Mouse (Mus musculus): Measurements from ENCODE around the gene Rbfox3.

The Rbfox3 gene

DNA sequence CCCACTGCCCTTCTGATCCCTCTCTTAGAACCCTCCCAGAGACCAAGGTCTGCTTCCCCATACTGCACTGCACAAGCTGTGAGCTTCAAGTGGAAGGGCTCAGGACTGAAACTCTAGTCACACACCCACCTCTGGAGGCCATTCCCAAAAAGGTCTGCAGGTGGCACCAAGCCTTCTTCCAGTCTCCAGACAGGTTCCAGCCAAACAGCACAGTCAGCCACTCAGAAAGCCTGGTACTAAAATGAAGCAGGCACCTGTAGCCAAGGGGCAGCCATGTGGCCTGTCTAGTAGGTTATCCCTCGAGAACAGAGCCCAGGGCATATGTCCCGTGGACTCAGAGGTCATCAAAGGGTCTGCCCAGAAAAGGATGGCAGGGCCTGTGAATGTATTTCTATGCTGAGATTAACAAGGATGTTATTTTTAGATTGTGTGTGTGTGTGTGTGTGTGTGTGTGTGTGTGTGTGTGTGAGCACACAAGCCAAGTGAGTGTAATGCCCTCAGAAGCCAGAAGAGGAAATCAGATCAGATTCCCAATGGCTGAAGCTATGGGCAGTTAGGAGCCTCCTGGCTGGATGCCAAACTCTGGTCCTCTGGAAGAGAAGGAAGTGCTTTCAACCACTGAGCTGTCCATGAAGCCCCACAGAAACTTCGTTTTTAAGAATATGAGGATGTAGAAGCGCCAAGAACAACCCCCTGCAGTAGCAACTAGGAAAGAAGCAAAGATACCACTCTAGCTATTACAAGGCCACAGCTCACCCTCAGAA, at the start of gene Rbfox3:
TSS of gene Rbfox3 (minus strand) at position 291 of the 764 bp plus-strand sequence.
- no peak for DNase-seq (ENCODE audit: low read depth, low spot score)

DNA sequence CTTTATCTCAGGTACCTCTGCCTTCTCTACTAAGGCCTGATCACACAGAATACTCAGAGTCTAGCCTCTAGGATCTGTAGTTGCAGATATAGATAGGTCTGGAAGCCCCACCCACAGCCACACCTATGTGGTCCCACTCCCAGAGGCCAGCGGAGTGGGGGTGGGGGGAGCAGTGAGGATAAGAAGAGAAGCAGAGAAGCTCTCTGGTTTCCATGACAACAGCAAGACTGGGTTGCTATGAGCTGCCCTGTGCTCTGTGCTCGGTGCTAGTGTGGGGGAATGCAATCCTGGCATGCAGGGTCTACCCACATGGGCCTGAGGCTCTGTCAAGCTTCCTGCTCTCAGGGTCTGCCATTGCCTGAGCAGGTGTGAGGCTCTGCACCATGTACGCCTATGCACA, 49.3 kb upstream of the Rbfox3 start:
- DNase-seq (ENCODE audit: low read depth, low spot score): no peak

DNA sequence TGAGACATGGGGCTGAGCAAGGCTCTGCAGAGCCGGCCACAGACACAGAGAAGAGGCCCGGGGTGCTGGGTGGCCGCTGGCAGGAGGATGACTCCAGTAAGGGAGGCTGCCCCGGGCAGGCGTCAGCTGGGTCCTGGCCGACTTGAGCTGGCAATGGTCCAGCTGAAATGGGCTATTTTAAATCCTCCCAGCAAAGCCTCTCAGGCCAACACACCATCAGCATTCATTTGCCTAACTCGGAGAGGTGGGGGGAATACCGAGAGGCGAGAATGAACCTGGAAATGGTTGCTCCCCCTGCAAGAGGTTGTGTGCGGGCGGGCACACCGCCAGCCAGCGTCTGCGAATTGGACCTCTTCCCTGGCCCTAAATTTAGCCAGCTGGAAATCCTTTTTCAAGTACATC, 45.7 kb upstream of the Rbfox3 start:
- DNase-seq (ENCODE audit: low read depth, low spot score): no peak

DNA sequence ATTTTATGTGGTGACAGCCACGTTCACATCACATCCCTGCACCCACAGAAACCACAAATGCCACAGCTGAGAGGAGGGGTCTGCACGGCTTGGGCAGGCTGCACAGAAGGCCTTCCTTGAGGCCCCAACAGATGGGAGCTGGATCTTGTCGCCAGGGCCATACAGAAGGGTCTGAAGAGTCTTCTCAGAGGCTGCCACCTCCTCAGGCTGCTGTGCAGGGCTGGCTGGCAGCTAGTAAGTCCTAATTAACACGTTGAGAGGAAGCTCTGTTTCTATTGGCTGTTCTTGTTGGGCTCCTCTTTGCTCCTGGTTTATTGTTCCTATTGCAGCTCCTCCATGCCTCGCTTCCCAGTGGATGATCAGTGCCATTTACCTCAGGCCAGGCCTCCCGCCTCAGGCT, 43.6 kb upstream of the Rbfox3 start:
- no peak for DNase-seq (ENCODE audit: low read depth, low spot score)

DNA sequence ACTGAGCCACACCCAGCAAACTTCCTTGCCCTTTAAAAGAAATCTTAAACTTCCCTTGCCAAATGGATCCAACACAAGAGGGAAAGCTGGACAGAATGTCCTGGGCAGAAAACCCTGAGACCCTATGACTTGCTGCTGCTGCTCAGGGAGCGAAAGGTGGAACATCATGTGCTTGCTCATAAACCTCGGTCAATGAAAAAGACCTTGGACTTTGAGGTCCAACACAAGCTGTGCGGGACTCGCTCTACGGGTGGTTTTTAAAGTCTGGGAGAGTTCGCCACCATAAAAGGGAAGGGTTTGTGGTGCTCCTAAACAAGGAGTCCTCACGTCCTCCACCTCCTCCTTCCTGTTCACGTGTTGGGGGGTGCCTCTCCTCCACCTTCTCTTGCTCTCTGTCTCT, 34.5 kb upstream of the Rbfox3 start:
- no peak for DNase-seq (ENCODE audit: low read depth, low spot score)

DNA sequence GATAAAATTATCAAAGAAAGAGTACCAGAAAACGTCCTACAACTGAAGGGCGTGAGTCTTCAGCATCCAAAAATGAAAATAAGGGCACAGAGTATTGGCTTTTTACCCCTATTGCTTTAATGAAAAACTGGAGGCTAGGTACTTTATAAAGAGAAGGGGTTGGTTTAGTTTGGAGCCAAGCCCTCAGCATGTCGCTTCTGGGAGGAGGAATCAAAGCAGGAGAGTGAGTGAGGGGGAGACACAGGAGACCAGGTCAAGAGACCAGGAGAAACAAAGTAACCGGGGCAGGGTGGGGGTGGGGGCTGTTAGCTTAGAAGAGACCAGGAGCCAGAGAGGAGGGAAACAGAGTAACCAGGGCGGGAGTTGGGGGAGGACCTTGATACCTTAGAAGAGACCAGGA, 29.9 kb upstream of the Rbfox3 start:
- DNase-seq (ENCODE audit: low read depth, low spot score): no peak

DNA sequence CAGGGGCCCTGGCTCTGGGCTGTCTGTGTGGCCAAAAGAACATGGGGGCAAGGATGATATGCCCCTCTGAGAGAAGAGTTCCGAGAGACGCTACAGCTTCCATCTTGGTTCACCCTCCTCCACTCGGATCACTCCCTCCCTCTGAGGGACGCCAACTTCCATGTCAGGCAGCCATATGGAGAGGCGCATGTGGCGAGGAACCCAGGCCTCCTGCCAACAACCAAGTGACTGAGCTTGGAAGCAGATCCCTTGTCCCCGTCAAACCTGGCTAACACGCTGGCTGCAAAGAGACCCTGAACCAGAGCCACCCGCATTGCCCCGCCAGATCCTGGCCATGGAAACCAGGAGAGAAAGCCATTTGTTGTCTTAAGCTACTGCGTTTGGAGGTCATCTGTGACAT, 29.1 kb upstream of the Rbfox3 start:
- no peak for DNase-seq (ENCODE audit: low read depth, low spot score)

DNA sequence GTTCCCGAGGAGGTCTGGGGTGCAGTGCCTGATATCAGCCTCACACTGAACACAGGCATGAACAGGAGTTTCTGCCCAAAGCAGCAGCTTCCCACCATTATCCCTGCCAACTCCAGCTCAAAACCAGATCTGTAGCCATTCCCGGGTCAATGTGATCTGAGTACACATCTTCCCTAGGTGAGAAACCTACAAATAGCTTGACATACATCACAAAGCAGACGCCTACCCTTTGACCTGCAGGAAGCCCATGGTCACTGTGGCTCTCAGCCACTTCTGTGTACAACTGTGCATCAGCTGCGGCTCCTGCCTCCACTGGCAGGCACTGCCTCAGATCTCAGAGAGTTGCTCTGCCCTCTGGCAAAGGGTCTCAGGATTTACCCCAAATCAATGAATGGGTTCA, 28.3 kb upstream of the Rbfox3 start:
- DNase-seq (ENCODE audit: low read depth, low spot score): no peak

DNA sequence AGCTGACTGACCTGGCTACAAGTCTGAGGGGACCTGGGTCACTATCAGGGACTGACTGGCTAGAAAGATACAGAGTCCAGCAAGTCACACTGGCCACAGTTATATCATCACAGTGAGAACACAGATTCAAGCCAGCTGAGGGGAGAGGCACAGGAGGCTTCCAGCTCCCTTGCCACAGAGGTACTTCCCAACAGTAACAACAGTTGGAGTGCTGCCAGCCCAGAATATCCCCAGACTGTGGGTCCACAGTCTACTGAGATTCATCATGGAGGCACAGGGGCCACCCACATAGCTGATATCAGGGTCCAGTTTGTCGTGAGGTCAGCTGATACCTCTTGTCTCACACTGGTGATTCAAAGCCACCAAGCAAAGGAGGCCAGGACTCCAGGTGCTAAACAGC, 23.5 kb upstream of the Rbfox3 start:
- no peak for DNase-seq (ENCODE audit: low read depth, low spot score)

DNA sequence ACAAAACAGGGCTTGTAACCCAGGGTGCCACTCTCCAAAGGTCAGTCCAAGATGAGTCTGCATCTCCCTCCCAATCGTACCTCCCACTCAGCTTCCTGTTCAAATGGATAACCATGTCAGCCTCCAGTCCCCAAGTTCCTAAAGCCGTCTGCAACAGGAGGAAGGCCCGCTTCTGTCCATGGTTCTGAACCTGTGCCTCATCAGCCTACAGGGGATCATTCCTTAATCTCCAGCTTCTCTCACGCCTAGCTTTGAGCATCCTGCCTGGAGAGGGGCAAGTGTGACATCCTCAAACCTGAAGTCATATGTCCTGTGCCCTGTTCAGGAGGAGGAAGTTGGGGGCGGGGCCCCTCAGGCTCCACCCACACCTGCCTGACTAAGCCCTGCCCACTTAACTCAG, 15.7 kb upstream of the Rbfox3 start:
- no peak for DNase-seq (ENCODE audit: low read depth, low spot score)

DNA sequence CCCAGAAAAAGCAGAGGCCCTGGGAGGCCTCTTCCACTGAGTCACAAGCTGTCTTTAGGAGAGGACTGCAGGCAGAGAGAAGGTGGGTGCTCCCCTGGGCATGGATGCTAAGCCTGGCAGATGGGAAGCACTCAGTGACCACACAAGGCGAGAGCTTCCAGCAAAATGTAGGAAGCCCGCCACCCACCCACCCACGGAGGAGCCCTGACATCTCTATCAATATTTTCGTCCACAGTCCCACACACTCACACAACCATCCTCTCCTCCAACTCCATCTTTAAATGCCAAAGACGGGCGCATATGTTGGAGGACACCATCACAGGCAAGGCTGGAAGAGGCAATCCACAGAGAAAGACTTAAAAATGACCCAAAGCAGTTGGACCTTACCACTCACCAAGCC, 10.5 kb upstream of the Rbfox3 start:
- no peak for DNase-seq (ENCODE audit: low read depth, low spot score)

DNA sequence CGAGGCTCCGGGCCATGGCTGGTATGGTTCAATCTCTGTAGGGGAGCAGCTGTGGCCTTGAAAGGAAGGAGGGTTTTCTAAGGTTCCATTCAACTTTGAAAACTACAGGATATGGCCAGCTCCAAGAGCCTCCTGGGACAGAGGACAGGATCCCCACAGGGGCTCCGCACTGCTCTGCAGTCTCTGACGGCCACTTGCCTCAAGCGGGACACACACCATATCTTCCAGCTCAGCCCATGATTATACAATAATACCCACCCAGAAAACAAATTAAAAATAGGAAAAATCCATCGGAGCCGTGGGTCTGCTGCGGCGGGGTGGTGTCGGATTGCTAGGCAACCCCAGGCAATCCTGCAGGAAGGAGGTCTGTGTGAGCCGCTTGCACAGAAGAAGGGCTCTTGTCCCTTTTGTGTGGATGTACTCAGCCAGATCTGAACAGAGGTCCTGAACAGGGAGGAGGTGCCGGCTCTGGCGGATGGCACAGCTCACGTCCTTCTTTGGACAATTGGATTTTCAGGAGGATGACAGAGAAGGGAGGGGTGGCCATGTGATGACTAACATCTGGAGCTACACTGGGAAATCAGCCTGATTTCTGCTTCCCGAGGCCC, 5.1 kb upstream of the Rbfox3 start:
- DNase-seq (ENCODE audit: low read depth, low spot score): no peak

DNA sequence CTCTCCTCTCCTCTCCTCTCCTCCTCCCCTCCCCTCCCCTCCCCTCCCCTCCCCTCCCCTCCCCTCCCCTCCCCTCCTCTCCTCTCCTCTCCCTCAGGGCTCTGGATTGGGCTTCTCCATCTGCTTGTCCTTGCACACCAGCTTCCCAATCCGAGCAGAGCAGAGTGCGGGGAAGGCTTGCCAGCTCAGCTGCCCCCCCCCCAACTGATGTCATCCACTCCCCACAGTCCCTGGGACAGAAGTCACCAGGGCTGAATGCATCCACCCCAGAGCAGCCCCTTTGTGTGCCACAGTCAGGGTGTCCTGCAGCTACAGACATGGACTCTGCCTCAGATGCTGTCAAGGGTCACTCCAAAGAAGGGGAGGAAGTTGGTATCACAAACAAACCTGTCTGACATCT, 4.5 kb upstream of the Rbfox3 start:
- DNase-seq (ENCODE audit: low read depth, low spot score): no peak

DNA sequence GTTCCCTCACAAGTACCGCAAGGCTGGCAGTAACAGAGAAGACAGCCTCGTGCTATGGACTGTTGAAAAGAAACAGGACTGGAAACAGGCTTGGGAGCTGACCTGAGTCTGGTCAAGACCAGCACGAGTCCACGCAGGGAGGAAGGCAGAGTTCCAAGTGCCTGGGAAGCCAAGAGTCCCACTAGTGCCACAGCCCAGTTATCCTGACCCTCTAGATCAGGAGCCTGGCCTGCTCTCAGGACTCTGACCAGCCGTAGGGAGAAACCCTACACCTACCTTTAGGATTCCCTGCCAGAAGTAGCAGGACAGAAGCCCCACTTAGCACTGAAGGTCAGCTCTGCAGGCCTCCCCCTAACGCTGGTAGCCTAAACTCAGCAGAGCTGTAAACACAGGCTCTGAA, 1.3 kb upstream of the Rbfox3 start:
- DNase-seq (ENCODE audit: low read depth, low spot score): no peak

DNA sequence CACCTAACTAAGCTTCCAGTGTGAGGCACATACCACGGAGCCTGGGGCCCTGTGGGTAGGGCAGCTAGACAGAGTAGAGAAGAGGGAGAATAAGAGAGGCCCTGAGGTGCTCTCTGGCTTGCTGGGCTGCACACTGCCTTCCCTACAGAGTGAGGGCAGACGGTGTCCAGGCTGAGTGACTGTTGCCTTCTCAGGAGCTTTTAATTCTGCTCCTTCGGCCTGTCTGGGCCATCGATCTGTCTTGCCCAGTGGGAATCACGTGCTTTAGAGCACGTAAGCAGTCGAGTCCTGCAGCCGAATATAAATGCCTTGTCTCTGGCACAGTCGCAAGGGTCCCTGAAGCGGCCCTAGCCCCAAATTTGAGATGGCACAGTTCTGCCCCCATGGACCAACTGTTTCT, 641 bp downstream of the Rbfox3 start:
- no peak for DNase-seq (ENCODE audit: low read depth, low spot score)

DNA sequence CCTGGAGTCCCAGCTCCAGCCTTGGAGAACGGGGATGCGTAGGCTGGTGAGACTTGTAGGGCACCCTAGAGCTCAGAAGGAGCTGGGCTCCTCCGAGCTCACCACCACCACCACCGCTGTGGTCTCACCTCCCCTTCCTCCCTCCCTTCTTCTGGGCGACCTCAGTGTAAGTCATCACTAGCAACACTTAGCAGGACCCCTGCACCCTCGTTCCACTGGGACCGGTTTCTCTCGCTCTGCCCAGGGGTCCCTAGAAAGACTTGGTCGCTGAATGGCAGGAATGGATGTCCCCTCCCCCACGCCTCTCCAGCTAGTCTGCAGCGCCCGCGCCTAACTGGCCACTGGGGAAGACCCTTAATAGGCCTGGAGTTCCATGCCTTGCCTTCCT, 1.6 kb downstream of the Rbfox3 start:
- no peak for DNase-seq (ENCODE audit: low read depth, low spot score)

DNA sequence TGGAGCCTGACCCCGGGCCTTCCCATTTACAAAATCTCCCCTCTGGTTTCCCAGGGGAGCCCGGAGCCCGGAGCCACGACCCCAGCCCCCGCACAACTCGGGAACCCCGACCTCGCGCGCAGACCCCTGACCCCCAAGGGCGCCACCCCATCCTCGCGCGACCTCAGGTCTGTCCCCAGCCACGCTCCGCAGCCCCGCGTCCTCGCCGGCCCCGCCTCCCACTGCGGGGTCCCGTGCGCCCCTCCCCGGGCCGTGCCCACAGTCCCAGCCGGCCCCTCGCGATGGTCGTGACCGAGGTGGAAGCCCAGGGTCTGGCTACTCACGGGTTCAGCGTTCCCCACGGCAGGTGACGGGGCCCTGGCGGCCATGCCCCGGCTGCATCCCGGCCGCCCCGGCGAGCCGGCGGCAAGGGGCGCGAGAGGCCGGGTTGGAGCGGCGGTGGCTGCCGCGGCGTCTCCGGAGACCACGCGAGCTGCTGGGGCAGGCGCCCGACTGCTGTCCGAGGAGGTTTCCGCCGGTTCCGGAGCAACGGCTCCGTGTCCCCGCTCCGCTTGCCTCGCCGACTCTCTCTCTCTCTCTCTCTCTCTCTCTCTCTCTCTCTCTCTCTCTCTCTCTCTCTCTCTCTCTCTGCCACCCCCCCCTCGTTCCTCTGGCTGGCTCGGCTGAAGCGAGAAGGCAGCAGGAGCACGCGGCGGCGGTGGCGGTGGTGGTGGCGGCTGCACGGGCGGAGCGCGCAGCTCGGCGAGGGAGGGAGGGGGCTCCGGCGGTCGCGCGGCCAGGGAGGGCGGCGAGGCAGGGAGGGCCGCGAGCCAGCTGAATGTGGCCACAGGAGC, 2.2 kb downstream of the Rbfox3 start:
- DNase-seq (ENCODE audit: low read depth, low spot score): no peak

DNA sequence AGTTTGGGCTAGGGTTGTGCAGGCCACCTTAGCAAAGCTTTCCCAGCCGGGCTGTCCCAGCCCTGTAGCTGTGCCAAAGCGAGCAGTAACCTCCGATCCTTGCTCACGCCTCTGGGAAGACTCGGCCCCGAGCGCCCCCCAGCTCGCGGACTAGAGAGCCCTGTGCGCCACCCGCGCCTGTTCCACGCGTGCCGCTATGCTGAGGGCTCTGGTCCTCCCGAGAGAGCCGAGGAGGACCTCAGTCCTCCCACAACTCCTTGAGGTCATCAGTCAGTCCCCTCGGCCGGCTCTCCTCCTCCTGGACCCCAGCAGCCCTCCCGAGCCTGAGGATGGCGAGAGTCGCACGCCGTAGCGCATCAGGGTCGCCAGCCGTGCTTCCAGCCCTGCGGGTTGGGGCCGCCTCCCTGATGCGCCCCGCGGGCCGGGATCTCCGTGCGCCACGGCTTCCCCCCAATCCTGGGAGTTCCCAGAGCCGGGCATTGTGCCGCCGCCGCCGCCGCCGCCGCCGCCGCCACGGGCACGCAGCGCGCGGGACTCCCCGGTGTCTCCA, 2.9 kb downstream of the Rbfox3 start:
- no peak for DNase-seq (ENCODE audit: low read depth, low spot score)

DNA sequence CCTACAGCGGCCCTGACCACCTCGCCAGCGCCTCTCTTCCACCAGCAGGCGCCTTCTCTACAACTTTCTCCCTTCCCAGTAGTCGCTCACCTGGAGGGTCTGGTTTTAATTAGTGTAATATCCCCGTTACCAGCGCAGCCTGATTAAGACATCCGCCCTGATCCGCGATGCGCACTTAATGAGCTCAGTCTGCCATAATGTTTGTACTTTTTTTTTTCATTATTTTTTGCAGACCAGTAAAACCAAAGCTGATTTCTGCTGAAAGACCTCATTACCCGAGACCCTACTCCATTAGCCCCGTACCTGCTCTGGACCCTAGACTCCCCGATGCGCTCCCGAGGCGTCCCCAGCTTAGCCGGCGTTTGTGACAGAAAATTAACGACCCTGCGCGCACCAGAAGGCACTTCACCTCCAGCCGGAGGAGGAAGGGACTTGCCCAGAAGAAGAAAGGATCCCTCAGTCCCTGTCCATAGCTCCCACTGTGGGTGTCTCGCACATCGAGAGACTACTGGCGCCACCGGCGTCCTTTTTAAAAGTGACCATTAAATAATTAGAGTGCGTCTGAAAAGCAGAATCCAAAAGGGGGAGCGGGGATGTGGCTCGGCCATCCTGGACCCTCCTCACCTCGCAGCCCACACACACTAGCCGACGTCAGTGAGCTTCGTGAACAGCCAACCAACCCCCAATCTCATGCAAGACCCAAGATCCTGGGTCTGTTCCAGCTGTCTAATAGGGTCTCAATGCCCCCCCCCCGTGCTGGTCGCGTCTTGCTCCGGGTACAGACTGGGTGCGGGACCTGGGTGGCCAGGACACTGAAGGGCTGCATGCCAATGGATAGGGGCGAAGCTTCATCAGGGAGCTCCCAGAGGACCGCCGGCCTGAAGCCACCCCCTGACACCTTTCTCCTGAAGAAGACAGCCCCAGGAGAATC, 3.7 kb downstream of the Rbfox3 start:
- no peak for DNase-seq (ENCODE audit: low read depth, low spot score)

DNA sequence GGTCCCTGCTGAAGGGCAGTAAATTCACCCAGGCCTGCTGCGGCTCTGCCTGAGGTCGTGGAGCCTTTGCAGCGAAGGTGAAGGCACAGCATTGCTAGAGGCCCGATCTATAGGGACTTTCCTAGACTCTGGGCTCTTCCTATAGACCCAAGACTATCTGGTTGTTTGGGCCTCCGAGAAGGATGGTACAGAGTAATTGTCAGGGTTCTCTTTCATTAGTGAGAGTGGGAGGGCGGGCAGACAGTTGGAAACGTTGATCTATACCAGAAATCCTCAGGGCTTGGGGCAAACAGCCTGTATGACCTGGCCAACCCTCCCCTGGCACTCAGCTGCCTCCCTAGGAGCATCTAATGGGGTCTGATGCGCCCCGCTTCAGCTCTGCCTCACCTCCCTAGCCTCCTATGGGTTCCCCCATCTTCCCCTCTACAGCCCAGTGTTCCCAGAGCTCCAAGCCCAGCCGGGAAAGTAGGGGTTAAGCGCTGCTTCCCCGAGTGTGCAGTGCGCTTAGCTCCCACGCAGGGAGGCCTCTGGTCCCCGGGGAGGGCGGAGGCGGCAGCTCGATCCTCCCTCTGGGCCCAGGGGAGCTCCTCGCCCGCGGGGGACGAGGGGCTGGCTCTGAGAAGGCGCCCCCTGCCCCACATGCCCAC, 4.5 kb downstream of the Rbfox3 start:
- no peak for DNase-seq (ENCODE audit: low read depth, low spot score)

Measured in CD4-positive, CD25-positive, alpha-beta regulatory T cell, adult 2 months (primary cell).